10 mouse cellular contexts compared by ENCODE assay signal in the genomic region with DNA sequence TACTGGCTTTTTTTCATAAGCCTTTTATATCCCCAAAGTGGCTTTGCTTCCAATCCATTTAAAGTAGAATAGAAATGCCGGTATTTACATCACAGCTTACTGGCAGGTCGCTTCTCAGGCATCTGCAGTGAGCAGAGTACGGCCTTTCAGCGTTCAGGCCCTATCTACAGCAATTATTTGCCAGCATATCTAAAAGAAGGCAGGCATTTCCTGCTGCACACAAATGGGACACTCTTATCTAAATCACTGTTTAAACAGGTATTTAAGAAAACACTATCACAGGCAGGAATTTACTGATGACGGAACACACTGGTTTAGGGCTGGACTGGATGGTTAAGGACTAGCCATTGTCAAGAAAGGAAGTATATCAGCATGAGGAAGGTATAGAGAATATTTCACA.
DNase-seq lines count a peak whose midpoint lies in the region; ATAC-seq and TF ChIP-seq lines count a peak whose summit lies in the region.
"Had no signal": no experiment of that assay in that cellular context is flagged by ENCODE, and none has a peak within 500 bp of the region (broad histone marks: within the 10 kb centered on the region; RNA-seq: fewer than 3 reads in every experiment).

No protein-coding gene starts in this region.

- no peak overlapping the region for H3K4me2 ChIP-seq in intestine, embryonic 14.5 days (ENCODE audit: low read length)
- no peak overlapping the region for H3K4me2 ChIP-seq in midbrain, embryonic 14.5 days (ENCODE audit: low read length)
- H3K4me2 ChIP-seq: hindbrain, embryonic 15.5 days had no signal

- TF ChIP-seq EP300 in MEL (IDR thresholded peaks at IDR 0.05; ENCODE audit: low read depth in 1 of 2, low read length in 2 of 2) = peak; percentile 28 to 62; a peak in 2 of 4 replicates

- H3K4me1 ChIP-seq in MEL (ENCODE audit: control insufficient read depth in 1 of 2, insufficient read depth in 2 of 2, low read length in 2 of 2) = no peaks in the 10 kb centered on the region
- H3K4me1 ChIP-seq in intestine, embryonic 14.5 days (replicated peaks; ENCODE audit: control insufficient read depth, insufficient read depth, low read length) = 0 out of 2 replicates have a peak, but pooled peaks cover 8% of the 10 kb centered on the region
- peaks cover 9% of the 10 kb centered on the region; the same call in 1 of the 2 replicates for H3K4me1 ChIP-seq in midbrain, embryonic 14.5 days (ENCODE audit: control insufficient read depth, insufficient read depth, low read length)
- H3K4me1 ChIP-seq: hindbrain, embryonic 15.5 days had no signal

- H3K9me3 ChIP-seq in MEL (replicated peaks; ENCODE audit: insufficient read depth, low read length) = no peaks in the 10 kb centered on the region
- H3K9me3 ChIP-seq in intestine, embryonic 14.5 days (ENCODE audit: control insufficient read depth, low read length) = no peaks in the 10 kb centered on the region
- no peaks in the 10 kb centered on the region for H3K9me3 ChIP-seq in midbrain, embryonic 14.5 days (ENCODE audit: control insufficient read depth, low read length)
- H3K9me3 ChIP-seq: hindbrain, embryonic 15.5 days had no signal

- intact Hi-C loops in heart, postnatal 36 days (cut with DNase I) = loop anchor here (1.0 to 10.0 kb wide), 2 partner anchors 231 to 431 kb away; no protein-coding TSS in a partner anchor

- no peak overlapping the region for H3K4me3 ChIP-seq in MEL (ENCODE audit: control insufficient read depth in 1 of 2, insufficient read depth in 1 of 2, low read depth in 2 of 2, low read length in 2 of 2)
- H3K4me3 ChIP-seq in intestine, embryonic 14.5 days (ENCODE audit: low read depth, low read length) = no peak overlapping the region
- no peak overlapping the region for H3K4me3 ChIP-seq in midbrain, embryonic 14.5 days (replicated peaks; ENCODE audit: low read depth, low read length)
- H3K4me3 ChIP-seq: hindbrain, embryonic 15.5 days had no signal

- no peak for TF ChIP-seq POLR2A in MEL (IDR thresholded peaks at IDR 0.05; ENCODE audit: control insufficient read depth in 1 of 2, insufficient read depth in 1 of 2, low read depth in 1 of 2, low read length in 2 of 2, poor library complexity in 1 of 2)

- DNase-seq in heart, adult 11 months = peak; percentile 92
- no peak for DNase-seq in heart, postnatal 36 days
- DNase-seq in MEL (ENCODE audit: low read depth, low spot score) = peak; percentile 10
- DNase-seq in intestine, embryonic 14.5 days (ENCODE audit: low spot score) = no peak
- peak; percentile 48 for DNase-seq in lung, postnatal 25 days (ENCODE audit: low spot score)
- no peak for DNase-seq in cerebellum, adult 11-12 months
- DNase-seq in midbrain, embryonic 14.5 days = no peak
- DNase-seq in frontal cortex, postnatal 25 days (ENCODE audit: low spot score in 2 of 2) = no peak

- H3K27ac ChIP-seq in MEL (ENCODE audit: control insufficient read depth, low read depth, low read length) = no peak overlapping the region
- peak overlapping the region; percentile 43; the same call in 1 of the 2 replicates for H3K27ac ChIP-seq in intestine, embryonic 14.5 days (ENCODE audit: low read depth)
- H3K27ac ChIP-seq in midbrain, embryonic 14.5 days (replicated peaks; ENCODE audit: low read depth, low read length) = no peak overlapping the region
- H3K27ac ChIP-seq: hindbrain, embryonic 15.5 days had no signal

- no peaks in the 10 kb centered on the region for H3K36me3 ChIP-seq in MEL (ENCODE audit: control insufficient read depth in 1 of 2, insufficient read depth in 2 of 2, low read length in 2 of 2)
- no peaks in the 10 kb centered on the region for H3K36me3 ChIP-seq in intestine, embryonic 14.5 days (ENCODE audit: control insufficient read depth, insufficient read depth, low read length)
- no peaks in the 10 kb centered on the region for H3K36me3 ChIP-seq in midbrain, embryonic 14.5 days (ENCODE audit: control insufficient read depth, insufficient read depth, low read length)
- H3K36me3 ChIP-seq: hindbrain, embryonic 15.5 days had no signal

- WGBS in intestine, embryonic 14.5 days = 48% methylated on average over 5 of the region's 5 CpGs
- 70% methylated on average over 5 of the region's 5 CpGs for WGBS in midbrain, embryonic 14.5 days

- ATAC-seq in intestine, embryonic 14.5 days (replicated peaks; ENCODE audit: low FRiP score, low TSS enrichment, low read depth) = peak; percentile 84
- no peak for ATAC-seq in midbrain, embryonic 14.5 days (ENCODE audit: low FRiP score, low TSS enrichment)
- ATAC-seq: liver, postnatal 0 days had no signal

- no peak for TF ChIP-seq RAD21 in MEL (IDR thresholded peaks at IDR 0.05; ENCODE audit: low read depth, low read length)

- H3K79me2 ChIP-seq in MEL (ENCODE audit: control insufficient read depth, insufficient read depth, low read length, poor library complexity) = no peaks in the 10 kb centered on the region

- TF ChIP-seq CTCF in MEL (IDR thresholded peaks at IDR 0.05 in 2 of 3, conservative IDR thresholded peaks at IDR 0.05 in 1 of 3; ENCODE audit: control insufficient read depth in 1 of 3, insufficient read depth in 1 of 3, low read depth in 2 of 3, low read length in 3 of 3, poor library complexity in 1 of 3, severe bottlenecking in 1 of 3) = no peak

- H3K27me3 ChIP-seq in MEL (ENCODE audit: control insufficient read depth in 1 of 2, insufficient read depth in 2 of 2, low read length in 2 of 2) = no peaks in the 10 kb centered on the region
- H3K27me3 ChIP-seq in intestine, embryonic 14.5 days (replicated peaks; ENCODE audit: control insufficient read depth, insufficient read depth, low read length) = peaks cover 5% of the 10 kb centered on the region; the same call in 1 of the 2 replicates
- 0 out of 2 replicates have a peak, but pooled peaks cover 4% of the 10 kb centered on the region for H3K27me3 ChIP-seq in midbrain, embryonic 14.5 days (ENCODE audit: control insufficient read depth, insufficient read depth, low read length)
- H3K27me3 ChIP-seq: hindbrain, embryonic 15.5 days had no signal

- H3K9ac ChIP-seq in MEL (ENCODE audit: control insufficient read depth, low read depth, low read length, poor library complexity, severe bottlenecking) = no peak overlapping the region
- H3K9ac ChIP-seq in intestine, embryonic 14.5 days (ENCODE audit: low read length) = no peak overlapping the region
- H3K9ac ChIP-seq in midbrain, embryonic 14.5 days (replicated peaks; ENCODE audit: low read length) = no peak overlapping the region
- H3K9ac ChIP-seq: hindbrain, embryonic 15.5 days; liver, postnatal 0 days had no signal

TF ChIP-seq in MEL, 35 proteins besides CTCF, POLR2A, EP300 and RAD21:
- TF ChIP-seq POLR2AphosphoS5 (IDR thresholded peaks at IDR 0.05; ENCODE audit: borderline replicate concordance, low read depth, low read length) (no peak), ETS1 (IDR thresholded peaks at IDR 0.05; ENCODE audit: low read depth, low read length) (peak; percentile 26; the same call in 1 of the 2 replicates), TCF12 (IDR thresholded peaks at IDR 0.05; ENCODE audit: low read depth, low read length) (peak; percentile 54; the same call in 1 of the 2 replicates), MAX (IDR thresholded peaks at IDR 0.05; ENCODE audit: low read length) (no peak), GATA1 (IDR thresholded peaks at IDR 0.05; ENCODE audit: low read depth, low read length) (0 out of 2 replicates have a peak, but pooled peaks have one; percentile 31), MYB (IDR thresholded peaks at IDR 0.05; ENCODE audit: low read depth, low read length) (no peak), ZC3H11A (IDR thresholded peaks at IDR 0.05; ENCODE audit: low read depth, low read length) (no peak)

Comparison
In these comparisons a context has a peak if more than half of its experiments do, and no peak if none do; other contexts are left out.
1. DNase-seq: peak in heart, adult 11 months (single experiment), MEL (single experiment) and lung, postnatal 25 days (single experiment); none in heart, postnatal 36 days (0 of 2), intestine, embryonic 14.5 days (single experiment), cerebellum, adult 11-12 months (single experiment), midbrain, embryonic 14.5 days (single experiment) and frontal cortex, postnatal 25 days (0 of 2).